Mouse (Mus musculus) kidney, adult 2 months (tissue): ENCODE results near the gene Egfl8.

ENCODE experiments used
- CTCF ChIP-seq: fragments of 200-500 bp; conservative IDR thresholded peaks from 2 replicates; pipeline ENCODE4 v1.5.1; 2011; ENCODE audit warnings: low read depth, mild to moderate bottlenecking, control low read depth, low read length, moderate library complexity, mixed read lengths; ENCODE audit not compliant: insufficient read depth, insufficient read length
- POLR2A ChIP-seq: fragments of 200-500 bp; IDR thresholded peaks from one replicate; pipeline ENCODE4 v1.6.1; 2011; ENCODE audit warnings: low read depth, low read length, control low read depth

DNA sequence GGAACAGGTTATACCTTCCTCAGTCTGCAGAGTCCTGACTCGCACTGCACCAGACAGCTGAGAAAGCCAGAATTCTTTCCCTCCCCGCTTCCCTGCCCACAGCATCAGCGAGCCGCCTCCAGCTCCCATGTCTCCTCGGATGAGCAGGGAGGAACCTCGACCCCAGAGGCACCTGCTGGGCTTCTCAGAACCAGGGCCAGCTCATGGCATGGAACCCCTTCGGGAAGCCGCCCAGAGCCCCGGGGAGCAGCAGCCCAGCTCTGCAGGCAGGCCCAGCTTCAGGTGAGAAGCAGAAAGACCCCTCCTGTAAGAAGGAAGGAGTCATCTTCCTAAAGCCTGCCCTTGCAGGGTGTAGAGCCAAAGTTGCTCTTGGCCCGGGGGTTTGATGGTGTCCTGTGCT lies 36.8 kb upstream of the Egfl8 start:
- TF ChIP-seq CTCF (no peak), POLR2A (no peak)
